Mouse (Mus musculus) heart, embryonic 15.5 days (tissue): ENCODE measurements at regions not wholly inside any gene's neighbourhood (a gene's known extent, or its start where the extent isn't known, plus 50 kb on each side); places are given as distances from the start of the nearest gene placed in this dataset.

Experiments
- ATAC-seq: fragments of 200-750 bp; cut with Nextera tagmentation; replicated peaks from 2 replicates; pipeline ENCODE4 v1.8.0; 2017; ENCODE audit warnings: low read depth, moderate TSS enrichment; ENCODE audit not compliant: insufficient number of reproducible peaks, insufficient read depth, low FRiP score
- H3K27ac ChIP-seq: fragments of 300-500 bp; sonication (generic); 2 replicates; pipeline ENCODE4 v1.5.1; 2015; ENCODE audit warnings: mild to moderate bottlenecking, inconsistent platforms
- H3K27me3 ChIP-seq: fragments of 300-500 bp; sonication (generic); 2 replicates; pipeline ENCODE4 v1.6.1; 2015; ENCODE audit warnings: inconsistent platforms
- H3K36me3 ChIP-seq: fragments of 300-500 bp; sonication (generic); 2 replicates; pipeline ENCODE4 v1.6.1; 2015; ENCODE audit warnings: mild to moderate bottlenecking, inconsistent platforms
- H3K4me1 ChIP-seq: fragments of 300-500 bp; sonication (generic); replicated peaks from 2 replicates; pipeline ENCODE4 v1.6.1; 2015; ENCODE audit warnings: inconsistent platforms
- H3K4me2 ChIP-seq: fragments of 300-500 bp; sonication (generic); 2 replicates; pipeline ENCODE4 v1.6.1; 2015; ENCODE audit warnings: inconsistent platforms, mild to moderate bottlenecking, moderate library complexity
- H3K4me3 ChIP-seq: fragments of 300-500 bp; sonication (generic); 2 replicates; pipeline ENCODE4 v1.5.1; 2015; ENCODE audit warnings: mild to moderate bottlenecking, inconsistent platforms
- H3K9ac ChIP-seq: fragments of 300-500 bp; sonication (generic); 2 replicates; pipeline ENCODE4 v1.6.1; 2015; ENCODE audit warnings: mild to moderate bottlenecking, inconsistent platforms
- H3K9me3 ChIP-seq: fragments of 300-500 bp; sonication (generic); replicated peaks from 2 replicates; pipeline ENCODE4 v1.6.1; 2016; ENCODE audit warnings: inconsistent platforms
- WGBS: fragments of 180-500 bp; shearing (Covaris S2); methylation state at CpG from one replicate; pipeline ENCODE4 v1.1.7; 2015; ENCODE audit warnings: mixed read lengths; 5-methylcytosine and 5-hydroxymethylcytosine counted together

DNA sequence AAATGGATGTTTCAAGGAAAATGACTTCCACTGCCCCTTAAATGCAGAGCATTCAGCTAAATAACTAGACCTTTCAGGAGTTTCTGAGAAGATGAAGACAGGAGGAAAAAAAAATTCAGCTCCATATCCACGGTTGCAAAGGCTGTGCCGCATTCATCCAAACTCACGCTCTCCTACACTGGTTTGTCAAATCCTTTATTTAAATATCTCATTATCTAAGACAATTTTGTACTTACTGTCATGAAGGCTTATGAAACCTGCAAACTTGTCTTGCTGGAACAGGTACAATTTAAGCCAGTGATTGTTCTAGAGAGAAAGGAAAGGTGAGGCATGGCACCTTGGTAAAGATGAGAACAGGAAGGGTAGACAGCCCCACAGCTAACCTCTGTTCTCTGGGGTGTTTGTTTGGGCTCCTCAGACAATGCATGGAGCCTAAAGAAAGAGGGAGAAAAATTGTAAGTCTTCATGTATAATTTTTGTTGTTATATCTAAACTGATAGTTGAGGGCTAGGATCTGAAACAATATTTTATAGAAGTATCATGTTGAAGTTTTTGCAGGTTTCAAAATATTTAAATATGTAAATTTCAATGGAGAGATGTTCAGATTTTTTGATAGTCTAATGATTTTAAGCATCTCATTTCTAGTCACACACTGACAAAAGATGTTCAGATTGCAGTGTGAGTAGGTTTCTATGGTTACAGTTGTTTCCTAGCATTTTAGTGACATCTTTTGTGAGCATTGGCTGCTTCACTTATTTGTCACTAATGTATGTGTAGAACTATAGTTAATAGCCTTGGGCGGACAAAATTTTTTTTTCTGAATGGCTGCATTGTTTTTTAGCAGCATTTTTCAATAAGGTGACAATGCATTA, 321.2 kb upstream of the Prkd1 start:
- Histone ChIP-seq H3K27ac (no peak overlapping the region), H3K9me3 (no peaks in the 10 kb centered on the region), H3K4me2 (no peak overlapping the region), H3K4me3 (no peak overlapping the region), H3K36me3 (no peaks in the 10 kb centered on the region), H3K4me1 (no peaks in the 10 kb centered on the region), H3K9ac (no peak overlapping the region), H3K27me3 (no peaks in the 10 kb centered on the region)
- ATAC-seq: no peak
- 77% methylated on average over 4 of the region's 4 CpGs for WGBS

DNA sequence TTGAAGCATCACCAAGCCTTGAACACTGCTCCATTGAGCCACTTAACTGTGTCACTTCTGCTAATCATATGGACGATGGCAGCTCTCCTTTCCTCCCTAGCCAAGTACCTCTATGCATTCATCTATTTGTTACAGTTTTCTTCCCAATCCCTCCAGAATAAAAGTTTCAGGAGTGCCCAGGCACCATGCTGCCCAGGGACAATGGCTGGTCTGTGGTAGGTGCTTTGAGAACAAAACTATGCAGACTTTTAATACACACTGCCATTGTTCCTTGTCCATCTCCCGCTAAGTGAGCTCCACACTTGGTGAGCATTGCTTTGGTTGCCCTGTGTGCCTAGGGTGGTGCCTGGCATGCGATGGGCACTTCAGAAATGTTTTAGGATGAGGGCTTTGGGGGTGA, 320.5 kb upstream of the Prkd1 start:
- WGBS: 75% methylated on average over 3 of the region's 3 CpGs
- no peak for ATAC-seq
- no peak overlapping the region for H3K27ac ChIP-seq

DNA sequence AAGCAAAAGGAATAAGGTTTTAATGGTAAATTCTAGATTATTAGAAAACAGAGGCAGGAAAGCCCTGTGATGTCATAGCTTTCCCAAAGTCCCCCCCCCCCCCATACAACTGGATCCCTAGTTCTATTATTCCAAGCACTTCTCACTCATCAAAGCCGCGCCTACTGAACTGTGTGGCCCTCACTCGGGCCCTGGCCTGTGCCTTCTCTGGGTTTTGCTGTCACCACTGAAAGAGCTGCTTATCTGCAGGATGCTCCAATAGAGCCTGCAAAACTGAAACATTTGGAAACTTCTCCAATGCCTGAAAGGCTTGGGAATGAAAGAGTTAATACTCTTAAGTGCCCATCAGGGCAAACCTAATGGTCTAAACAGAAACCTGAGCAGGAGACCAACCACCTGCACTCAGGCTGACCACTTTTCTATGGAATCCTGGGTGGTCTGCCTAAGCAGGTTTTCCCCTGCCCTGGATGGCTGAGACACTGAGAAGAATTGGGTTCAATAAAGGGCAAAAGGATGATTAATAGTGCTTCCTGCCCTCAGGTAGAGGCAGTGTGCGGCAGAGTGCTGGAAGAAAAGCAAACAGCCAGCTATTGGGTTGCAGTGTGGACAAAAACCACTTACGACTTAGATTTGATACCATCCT, 318.4 kb upstream of the Prkd1 start:
- Histone ChIP-seq H3K27ac (no peak overlapping the region), H3K9me3 (no peaks in the 10 kb centered on the region), H3K4me2 (no peak overlapping the region), H3K9ac (no peak overlapping the region), H3K4me3 (no peak overlapping the region), H3K36me3 (no peaks in the 10 kb centered on the region), H3K27me3 (no peaks in the 10 kb centered on the region), H3K4me1 (no peaks in the 10 kb centered on the region)
- WGBS: 59% methylated on average over 5 of the region's 5 CpGs
- ATAC-seq: no peak

More for the DNA sequence above, 320.5 kb upstream of the Prkd1 start:
- H3K36me3 ChIP-seq: no peaks in the 10 kb centered on the region
- no peaks in the 10 kb centered on the region for H3K27me3 ChIP-seq
- no peaks in the 10 kb centered on the region for H3K4me1 ChIP-seq
- no peaks in the 10 kb centered on the region for H3K9me3 ChIP-seq
- H3K9ac ChIP-seq: no peak overlapping the region
- H3K4me3 ChIP-seq: no peak overlapping the region
- no peak overlapping the region for H3K4me2 ChIP-seq

DNA sequence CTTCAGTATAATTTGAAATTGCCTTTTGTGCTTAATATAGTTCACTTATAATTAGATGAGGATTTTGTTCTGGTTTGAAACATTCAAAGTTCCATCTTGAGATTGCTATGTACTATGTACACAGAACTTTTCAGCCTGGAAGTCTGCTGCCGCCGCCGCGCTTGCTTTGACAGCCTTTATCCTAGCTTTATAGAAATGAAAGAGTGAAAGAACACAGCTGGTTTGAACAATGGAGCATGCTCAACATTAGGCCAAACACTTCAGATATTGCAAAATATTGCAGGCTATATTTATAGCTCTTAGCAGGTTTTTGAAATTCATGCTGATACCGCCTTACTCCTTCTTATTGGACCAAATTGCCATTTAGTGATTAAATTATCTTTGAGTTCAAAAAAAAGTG, 305.1 kb upstream of the Prkd1 start:
- Histone ChIP-seq H3K9me3 (no peaks in the 10 kb centered on the region), H3K36me3 (no peaks in the 10 kb centered on the region), H3K9ac (no peak overlapping the region), H3K27me3 (no peaks in the 10 kb centered on the region), H3K27ac (no peak overlapping the region), H3K4me3 (no peak overlapping the region), H3K4me1 (no peaks in the 10 kb centered on the region), H3K4me2 (no peak overlapping the region)
- no peak for ATAC-seq
- 87% methylated on average over 5 of the region's 5 CpGs for WGBS

DNA sequence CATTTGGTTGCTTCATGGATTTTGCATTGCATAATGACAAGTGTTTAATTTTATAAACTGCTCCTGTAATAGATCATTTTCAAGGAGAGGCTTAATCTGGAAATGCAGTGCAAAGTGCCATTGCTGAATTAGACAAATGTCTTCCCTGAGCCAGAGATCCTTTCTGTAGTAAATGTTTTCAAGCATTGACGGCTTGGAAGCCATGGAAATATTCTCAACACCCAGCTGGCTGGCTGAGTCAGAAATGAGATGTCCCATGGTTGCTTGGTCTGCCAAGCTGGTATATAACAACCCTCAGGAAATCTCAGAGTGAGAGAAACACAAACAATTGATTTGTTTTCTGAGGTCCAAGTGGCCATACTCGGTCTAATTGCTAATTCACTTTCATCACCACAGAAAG, 298.1 kb upstream of the Prkd1 start:
- Histone ChIP-seq H3K4me1 (no peaks in the 10 kb centered on the region), H3K36me3 (no peaks in the 10 kb centered on the region), H3K27ac (no peak overlapping the region), H3K4me2 (no peak overlapping the region), H3K9ac (no peak overlapping the region), H3K27me3 (peaks cover 4% of the 10 kb centered on the region; the same call in 1 of the 2 replicates), H3K4me3 (no peak overlapping the region), H3K9me3 (no peaks in the 10 kb centered on the region)
- no peak for ATAC-seq
- WGBS: 72% methylated on average over 2 of the region's 2 CpGs

DNA sequence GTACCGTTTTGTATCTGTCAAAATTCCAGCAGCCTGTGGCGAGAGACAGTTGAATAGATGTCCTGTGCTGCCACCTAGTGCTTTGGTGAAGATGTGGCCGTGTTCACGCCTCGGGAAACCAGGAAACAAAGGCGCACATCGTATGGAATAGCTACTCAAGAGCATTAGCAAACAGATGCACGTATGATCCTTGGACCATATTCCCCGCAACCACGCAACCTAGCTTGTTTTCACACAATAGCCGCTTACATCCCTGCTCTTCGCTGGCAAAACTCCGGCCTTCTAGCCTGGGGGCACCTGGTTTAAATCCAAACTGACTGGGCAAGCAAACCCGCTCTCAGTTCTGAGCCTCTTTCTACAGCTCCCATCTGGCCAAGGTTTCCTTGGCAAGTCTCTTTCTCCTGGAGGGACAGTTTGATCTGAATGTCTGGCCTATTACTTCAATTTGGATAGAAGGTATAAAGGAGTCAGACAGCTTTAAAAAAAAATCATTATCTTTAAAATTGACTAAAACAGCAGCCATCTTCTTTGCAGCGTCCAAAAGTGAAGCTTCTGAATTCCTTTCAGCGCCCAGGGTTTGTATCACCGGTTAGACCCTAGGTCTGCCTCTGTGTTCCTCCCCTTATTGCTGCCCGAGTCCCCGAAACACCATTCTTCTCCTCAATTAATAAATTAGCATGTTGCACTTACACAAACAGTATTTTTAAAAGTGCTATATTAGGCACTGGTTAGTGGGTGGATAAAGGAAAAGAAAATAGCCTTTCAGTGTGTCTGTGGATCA, 295.0 kb upstream of the Prkd1 start:
- no peaks in the 10 kb centered on the region for H3K4me1 ChIP-seq
- WGBS: 19% methylated on average over 19 of the region's 19 CpGs
- peak; percentile 66; the same call in 1 of the 2 replicates for ATAC-seq
- no peak overlapping the region for H3K9ac ChIP-seq
- peaks cover 4% of the 10 kb centered on the region; the same call in 1 of the 2 replicates for H3K27me3 ChIP-seq
- no peaks in the 10 kb centered on the region for H3K9me3 ChIP-seq
- H3K36me3 ChIP-seq: no peaks in the 10 kb centered on the region
- no peak overlapping the region for H3K27ac ChIP-seq
- peak overlapping the region; percentile 34 for H3K4me3 ChIP-seq
- peak overlapping the region; percentile 62 for H3K4me2 ChIP-seq

DNA sequence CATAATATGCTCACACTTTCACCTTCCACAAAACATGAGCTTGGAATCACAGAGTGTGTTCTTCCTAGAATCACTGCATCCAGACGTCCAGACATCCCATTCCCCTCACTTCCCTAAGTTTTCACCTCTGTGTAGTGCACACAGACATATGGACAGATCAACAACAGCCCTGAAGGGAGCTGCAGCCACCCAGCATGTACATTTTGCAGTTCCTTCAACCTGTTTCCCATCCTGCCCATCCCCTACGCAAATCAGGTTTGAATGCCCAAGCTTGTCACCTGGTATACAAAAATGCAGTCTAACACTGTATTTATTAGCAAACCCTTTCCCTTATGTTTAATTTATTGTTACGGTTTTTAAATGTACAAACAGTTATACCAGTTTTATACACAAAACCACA, 294.4 kb upstream of the Prkd1 start:
- peaks cover 4% of the 10 kb centered on the region; the same call in 1 of the 2 replicates for H3K27me3 ChIP-seq
- H3K9me3 ChIP-seq: no peaks in the 10 kb centered on the region
- ATAC-seq: no peak
- H3K27ac ChIP-seq: no peak overlapping the region
- no peak overlapping the region for H3K4me3 ChIP-seq
- H3K36me3 ChIP-seq: no peaks in the 10 kb centered on the region
- no peak overlapping the region; the same call in 1 of the 2 replicates for H3K4me2 ChIP-seq
- no peak overlapping the region for H3K9ac ChIP-seq
- H3K4me1 ChIP-seq: no peaks in the 10 kb centered on the region
- 47% methylated on average over 3 of the region's 3 CpGs for WGBS

DNA sequence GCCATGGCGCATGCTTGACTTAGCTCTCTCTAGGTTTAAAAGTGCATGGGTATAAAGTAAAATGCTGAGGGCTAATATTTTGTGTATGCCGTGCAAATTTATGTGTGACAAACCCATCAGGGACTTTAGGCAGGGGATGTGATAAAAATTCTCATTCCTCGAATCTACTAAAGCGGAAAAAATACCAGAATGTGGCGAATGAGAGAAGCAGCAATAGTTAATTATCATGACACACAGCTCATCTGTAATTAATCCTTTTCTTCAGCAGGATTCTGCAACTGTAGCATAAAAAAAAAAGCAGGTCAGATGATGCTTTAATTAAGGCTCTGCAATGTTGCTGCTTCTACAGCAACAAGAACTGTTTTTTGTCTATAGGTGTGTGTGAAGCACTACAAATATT, 286.6 kb upstream of the Prkd1 start:
- no peak for ATAC-seq
- Histone ChIP-seq H3K9ac (no peak overlapping the region), H3K9me3 (no peaks in the 10 kb centered on the region), H3K4me2 (no peak overlapping the region), H3K27ac (no peak overlapping the region), H3K4me1 (no peaks in the 10 kb centered on the region), H3K27me3 (no peaks in the 10 kb centered on the region), H3K4me3 (no peak overlapping the region), H3K36me3 (no peaks in the 10 kb centered on the region)
- WGBS: 89% methylated on average over 5 of the region's 5 CpGs

DNA sequence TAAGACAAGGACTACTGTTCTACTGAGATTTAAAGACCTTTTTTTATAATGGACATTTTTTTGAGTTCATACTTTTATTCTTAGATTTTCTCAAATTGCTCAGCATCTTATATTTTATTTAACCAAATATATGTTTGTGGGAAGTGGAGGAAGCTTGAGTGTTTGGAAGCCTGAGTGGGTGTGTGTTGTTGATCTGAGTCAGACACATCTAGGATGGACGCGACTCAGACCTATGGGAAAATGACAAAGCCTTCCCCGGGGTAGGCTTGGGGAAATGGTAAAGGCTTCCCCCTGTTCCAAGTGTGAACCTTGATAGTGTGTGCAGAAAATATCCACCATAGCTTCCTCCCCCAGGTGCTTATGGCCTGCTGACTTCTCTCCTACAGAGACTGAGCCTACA, 283.6 kb upstream of the Prkd1 start:
- Histone ChIP-seq H3K9ac (no peak overlapping the region), H3K27ac (no peak overlapping the region), H3K27me3 (no peaks in the 10 kb centered on the region), H3K36me3 (no peaks in the 10 kb centered on the region), H3K4me1 (no peaks in the 10 kb centered on the region), H3K4me2 (no peak overlapping the region), H3K9me3 (no peaks in the 10 kb centered on the region), H3K4me3 (no peak overlapping the region)
- WGBS: 85% methylated on average over 3 of the region's 3 CpGs
- no peak for ATAC-seq

DNA sequence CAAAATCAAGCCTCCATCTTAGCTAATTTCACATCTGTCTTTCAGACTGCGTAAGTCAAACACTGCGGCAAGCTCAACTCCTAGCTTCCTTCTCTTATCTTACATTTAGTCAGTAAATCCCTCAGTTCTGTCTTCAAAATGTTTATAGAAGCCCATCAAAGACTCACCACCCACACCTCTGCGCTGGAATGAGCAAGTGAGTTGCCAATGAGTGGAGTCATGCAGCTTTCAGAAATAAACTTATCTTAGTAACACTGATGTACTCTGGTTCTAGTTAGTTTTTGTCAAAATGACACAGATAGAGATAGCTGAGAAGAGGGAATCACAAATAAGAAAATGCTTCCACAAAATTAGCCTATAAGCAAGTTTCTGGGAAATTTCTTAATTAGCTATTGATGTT, 280.7 kb upstream of the Prkd1 start:
- Histone ChIP-seq H3K36me3 (no peaks in the 10 kb centered on the region), H3K4me1 (no peaks in the 10 kb centered on the region), H3K9ac (no peak overlapping the region), H3K27me3 (no peaks in the 10 kb centered on the region), H3K4me2 (no peak overlapping the region), H3K4me3 (no peak overlapping the region), H3K27ac (no peak overlapping the region), H3K9me3 (no peaks in the 10 kb centered on the region)
- ATAC-seq: no peak
- 50% methylated on average over 3 of the region's 3 CpGs for WGBS

DNA sequence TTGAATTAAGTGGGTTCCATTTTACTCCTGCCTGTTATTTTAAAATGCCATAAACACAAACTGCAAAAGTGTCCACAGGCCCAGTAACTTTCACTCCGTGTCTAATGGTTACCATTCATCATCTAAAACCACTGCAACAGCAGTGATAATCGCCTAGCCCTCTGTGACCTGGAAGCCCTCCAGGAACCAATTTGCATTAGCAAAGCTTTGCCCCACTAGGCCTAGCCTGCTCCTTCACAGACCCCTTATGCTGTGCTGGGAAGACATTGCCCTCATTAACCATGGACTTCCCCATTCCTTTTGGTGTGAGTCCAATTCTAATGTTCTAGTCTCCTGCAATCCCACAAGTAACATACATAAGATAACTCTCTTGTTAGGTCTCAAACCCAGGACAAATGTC, 277.3 kb upstream of the Prkd1 start:
- no peak overlapping the region for H3K9ac ChIP-seq

More for the DNA sequence above, 277.3 kb upstream of the Prkd1 start:
- Histone ChIP-seq H3K4me3 (no peak overlapping the region), H3K4me1 (no peaks in the 10 kb centered on the region), H3K27me3 (no peaks in the 10 kb centered on the region), H3K4me2 (no peak overlapping the region), H3K36me3 (no peaks in the 10 kb centered on the region), H3K9me3 (no peaks in the 10 kb centered on the region), H3K27ac (no peak overlapping the region)
- ATAC-seq: no peak
- 44% methylated on average over 2 of the region's 2 CpGs for WGBS
